ENCODE assay signal across 8 mouse cellular contexts in genomic region chr16:17232794-17233701, GRCm38 (mm10). TPM values are rescaled to one million over a fixed set of nuclear protein-coding genes. Genes with fewer than 3 reads are reported as not detected.
DNase-seq lines count a peak whose midpoint lies in the region; ATAC-seq lines count a peak whose summit lies in the region.

Gene Hic2 (plus strand): TSS chr16:17233572.

- peak; percentile 96 for DNase-seq in adipocyte (ENCODE audit: low spot score)
- DNase-seq in embryo, embryonic 10 days (ENCODE audit: low spot score) = peak; percentile 98
- DNase-seq in gastrocnemius, postnatal 10 days = peak; percentile 90
- DNase-seq in induced T-regulatory cell, adult 2 months (ENCODE audit: low read depth) = peak; percentile 94
- peak; percentile 81 to 88 for DNase-seq in left cerebral cortex, adult 8-10 months (ENCODE audit: low spot score in 2 of 2)
- DNase-seq in right cerebral cortex, adult 18-20 months = peak; percentile 92
- peak; percentile 91 for DNase-seq in urinary bladder, adult 2 months (ENCODE audit: low spot score)

- peak; percentile 98 for ATAC-seq in megakaryocyte, adult 5-6 weeks (ENCODE audit: poor library complexity, severe bottlenecking)

RNA-seq across cellular contexts. Expression of gene Hic2, which starts in this region (rescaled TPM):
- 1 to 10 TPM; 1.7 to 2.1 TPM for total RNA-seq in gastrocnemius, postnatal 10 days (2021)
- total RNA-seq in left cerebral cortex, adult 8-10 months (2022) = 1 to 10 TPM; 4.7 to 6.8 (median 6.2) TPM
- total RNA-seq in megakaryocyte, adult 5-6 weeks (2015) = 0.91 and 1.5 TPM in 2 replicates
- total RNA-seq in megakaryocyte, adult 5-6 weeks (2017) = 0.77 and 0.89 TPM in 2 replicates
- 3.5 and 4.7 TPM in 2 replicates for polyA plus RNA-seq in urinary bladder, adult 2 months (2012; rRNA removed)

Comparison
In these comparisons a context has a peak if more than half of its experiments do, and no peak if none do; other contexts are left out.
1. Peak in every context shown above with its lines: DNase-seq and ATAC-seq.